Mouse (Mus musculus) gastrocnemius, postnatal 10 days (tissue): ENCODE measurements around the gene Dqx1. TPM values are rescaled to one million over a fixed set of nuclear protein-coding genes. Genes with fewer than 3 reads are reported as not detected.

ENCODE experiments used
- DNase-seq: peaks from one replicate; pipeline ENCODE4 v3.0.0; 2021; ENCODE audit warnings: mixed read lengths
- total RNA-seq, 2 experiments: library from RNA; stranded (reverse); gene quantifications; 2 replicates each; pipeline ENCODE4 v1.2.3; 2021

Gene Dqx1
- total RNA-seq, 2 experiments from 2014 or later, result 0.42 to 0.65 TPM

- DNase-seq, result peak; percentile 70
Measured at GRCm38 (mm10) chr6:83033249-83034185, 24.1 kb upstream of the Dqx1 start, which contains the start of the genes Dok1 and Loxl3. Gene Dok1, minus strand, starts transcription at chr6:83033471. Gene Loxl3, plus strand, starts transcription at chr6:83034173.

GRCm38 (mm10) chr6:83034463-83035055, 23.1 kb upstream of the Dqx1 start:
- no peak for DNase-seq

GRCm38 (mm10) chr6:83037188-83037587, 20.5 kb upstream of the Dqx1 start:
- DNase-seq, result no peak

GRCm38 (mm10) chr6:83038496-83039012, 19.1 kb upstream of the Dqx1 start:
- peak; percentile 95 for DNase-seq

- no peak for DNase-seq
Measured at GRCm38 (mm10) chr6:83040601-83041000, 17.0 kb upstream of the Dqx1 start.

- no peak for DNase-seq
Measured at GRCm38 (mm10) chr6:83043561-83043960, 14.1 kb upstream of the Dqx1 start.

GRCm38 (mm10) chr6:83043993-83044392, 13.7 kb upstream of the Dqx1 start:
- no peak for DNase-seq

GRCm38 (mm10) chr6:83044742-83045141, 12.9 kb upstream of the Dqx1 start:
- DNase-seq, result no peak

GRCm38 (mm10) chr6:83049367-83049766, 8.3 kb upstream of the Dqx1 start:
- no peak for DNase-seq

- DNase-seq, result no peak
Measured at GRCm38 (mm10) chr6:83053136-83053960, 4.3 kb upstream of the Dqx1 start.

- DNase-seq, result peak; percentile 94
Measured at GRCm38 (mm10) chr6:83054074-83054851, 3.4 kb upstream of the Dqx1 start, which contains the start of gene Aup1. Gene Aup1, plus strand, starts transcription at chr6:83054521.

GRCm38 (mm10) chr6:83054871-83055431, 2.7 kb upstream of the Dqx1 start, which contains the start of gene Htra2:
Gene Htra2, minus strand, starts transcription at chr6:83055273.
- peak; percentile 40 for DNase-seq

GRCm38 (mm10) chr6:83058725-83059124, 1.1 kb downstream of the Dqx1 start:
- no peak for DNase-seq

- DNase-seq, result no peak
Measured at GRCm38 (mm10) chr6:83065995-83066394, 8.4 kb downstream of the Dqx1 start.

- DNase-seq, result no peak
Measured at GRCm38 (mm10) chr6:83066441-83066840, 8.8 kb downstream of the Dqx1 start.

GRCm38 (mm10) chr6:83068221-83068620, 10.6 kb downstream of the Dqx1 start:
- no peak for DNase-seq

GRCm38 (mm10) chr6:83068706-83069487, 11.3 kb downstream of the Dqx1 start:
- no peak for DNase-seq

GRCm38 (mm10) chr6:83069488-83070246, 12.0 kb downstream of the Dqx1 start:
- peak; percentile 36 for DNase-seq

GRCm38 (mm10) chr6:83070247-83070310, 12.4 kb downstream of the Dqx1 start, which contains the start of gene Tlx2:
Gene Tlx2, minus strand, starts transcription at chr6:83070293.
- DNase-seq, result no peak
